Mouse (Mus musculus) intestine, postnatal 0 days (tissue): ENCODE measurements around the gene Numbl. TPM values are rescaled to one million over a fixed set of nuclear protein-coding genes. Genes with fewer than 3 reads are reported as not detected.

Source experiments
- ATAC-seq: fragments of 200-750 bp; cut with Nextera tagmentation; 2 replicates; pipeline ENCODE4 v1.8.0; 2017; ENCODE audit warnings: mild to moderate bottlenecking, moderate TSS enrichment, moderate library complexity
- H3K27ac ChIP-seq: fragments of 300-500 bp; sonication (generic); 2 replicates; pipeline ENCODE4 v1.5.1; 2014; ENCODE audit warnings: mild to moderate bottlenecking, low read depth, low read length, moderate library complexity
- H3K27me3 ChIP-seq: fragments of 300-500 bp; sonication (generic); replicated peaks from 2 replicates; pipeline ENCODE4 v1.6.1; 2014; ENCODE audit warnings: low read length, mixed read lengths; ENCODE audit not compliant: control insufficient read depth, insufficient read depth
- H3K36me3 ChIP-seq: fragments of 300-500 bp; sonication (generic); 2 replicates; pipeline ENCODE4 v1.6.1; 2014; ENCODE audit warnings: mild to moderate bottlenecking, moderate library complexity; ENCODE audit not compliant: control insufficient read depth, insufficient read depth
- H3K4me1 ChIP-seq: fragments of 300-500 bp; sonication (generic); replicated peaks from 2 replicates; pipeline ENCODE4 v1.6.1; 2014; ENCODE audit warnings: antibody characterized with exemption, low read length, mixed read lengths; ENCODE audit not compliant: control insufficient read depth, insufficient read depth
- H3K4me2 ChIP-seq: fragments of 300-500 bp; sonication (generic); replicated peaks from 2 replicates; pipeline ENCODE4 v1.6.1; 2014; ENCODE audit warnings: low read depth, mild to moderate bottlenecking, moderate library complexity
- H3K4me3 ChIP-seq: fragments of 300-500 bp; sonication (generic); 2 replicates; pipeline ENCODE4 v1.5.1; 2014; ENCODE audit warnings: low read depth, low read length
- H3K9ac ChIP-seq: fragments of 300-500 bp; sonication (generic); 2 replicates; pipeline ENCODE4 v1.6.1; 2014; ENCODE audit warnings: mild to moderate bottlenecking, low read depth, low read length
- H3K9me3 ChIP-seq: fragments of 300-500 bp; sonication (generic); 2 replicates; pipeline ENCODE4 v1.6.1; 2016; ENCODE audit warnings: mixed run types; ENCODE audit not compliant: control insufficient read depth
- CTCF ChIP-seq: sonication (generic); IDR thresholded peaks from 2 replicates; pipeline ENCODE4 v1.5.1; 2016; ENCODE audit warnings: low read depth, mild to moderate bottlenecking, control low read depth, antibody characterized with exemption, moderate library complexity
- WGBS: fragments of 180-500 bp; shearing (Covaris S2); extraction: QIAGEN DNeasy Blood & Tissue Kit; methylation state at CpG from one replicate; pipeline ENCODE4 v1.1.7; 2014; 5-methylcytosine and 5-hydroxymethylcytosine counted together
- polyA plus RNA-seq: library from polyadenylated mRNA; unstranded; fragments of >200 nt; fragmentation: Nextera tagmentation; extraction: Ambion mirVana; gene quantifications from 2 replicates; pipeline ENCODE4 v1.2.1, GENCODE M21; 2015

Numbl gene
- polyA plus RNA-seq, 1 experiment from 2014 or later, result 7.5 TPM

DNA sequence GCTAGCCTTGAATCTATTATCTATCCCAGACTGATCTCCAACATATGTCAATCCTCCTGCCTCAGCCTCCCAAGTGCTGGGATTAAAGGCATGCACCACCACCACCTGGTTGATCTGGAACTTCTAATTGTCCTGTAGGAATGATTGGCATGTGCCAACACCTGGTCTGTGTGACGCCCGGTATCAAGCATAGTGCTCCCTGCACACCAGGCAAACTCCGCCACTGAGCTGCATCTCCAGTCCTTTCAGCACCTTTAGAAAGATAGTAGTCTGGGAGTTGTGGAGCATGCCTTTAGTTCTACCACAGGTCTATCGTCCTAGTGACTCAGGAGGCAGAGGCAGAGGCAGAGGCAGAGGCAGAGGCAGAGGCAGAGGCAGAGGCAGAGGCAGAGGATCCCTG, 42.1 kb downstream of the Numbl start:
- no peak overlapping the region for H3K9ac ChIP-seq
- H3K27ac ChIP-seq, result no peak overlapping the region
- no peak overlapping the region for H3K4me2 ChIP-seq
- ATAC-seq, result no peak
- H3K27me3 ChIP-seq, result no peaks in the 10 kb centered on the region
- 77% methylated on average over 4 of the region's 4 CpGs for whole genome bisulfite sequencing
- H3K4me1 ChIP-seq, result no peaks in the 10 kb centered on the region
- H3K36me3 ChIP-seq, result no peaks in the 10 kb centered on the region
- no peak overlapping the region for H3K4me3 ChIP-seq
- no peak for TF ChIP-seq CTCF
- no peaks in the 10 kb centered on the region for H3K9me3 ChIP-seq

DNA sequence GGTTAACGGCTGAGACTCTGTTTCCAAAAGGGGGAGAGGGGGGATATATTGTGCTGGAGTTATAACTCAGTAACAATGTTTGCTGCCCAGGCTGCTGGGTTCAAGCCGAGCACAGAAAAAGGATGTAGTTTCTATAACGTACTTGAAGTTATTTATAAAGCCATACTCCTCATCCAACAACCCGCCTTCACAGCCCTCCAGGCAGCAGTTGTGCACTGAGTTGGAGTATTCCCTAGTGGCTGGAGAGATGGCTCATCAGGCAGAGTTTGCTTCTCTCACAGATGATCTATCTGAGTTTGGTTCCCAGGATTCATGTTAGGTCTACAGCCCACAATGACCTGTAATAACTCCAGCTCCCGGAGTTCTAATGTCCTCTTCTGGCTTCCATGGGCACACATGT, 42.6 kb downstream of the Numbl start:
- Histone ChIP-seq H3K9me3 (no peaks in the 10 kb centered on the region), H3K27ac (no peak overlapping the region), H3K4me1 (no peaks in the 10 kb centered on the region), H3K9ac (no peak overlapping the region), H3K4me2 (no peak overlapping the region), H3K4me3 (no peak overlapping the region), H3K36me3 (no peaks in the 10 kb centered on the region), H3K27me3 (no peaks in the 10 kb centered on the region)
- 52% methylated on average over 5 of the region's 5 CpGs for WGBS
- no peak for ATAC-seq
- TF ChIP-seq CTCF, result no peak

DNA sequence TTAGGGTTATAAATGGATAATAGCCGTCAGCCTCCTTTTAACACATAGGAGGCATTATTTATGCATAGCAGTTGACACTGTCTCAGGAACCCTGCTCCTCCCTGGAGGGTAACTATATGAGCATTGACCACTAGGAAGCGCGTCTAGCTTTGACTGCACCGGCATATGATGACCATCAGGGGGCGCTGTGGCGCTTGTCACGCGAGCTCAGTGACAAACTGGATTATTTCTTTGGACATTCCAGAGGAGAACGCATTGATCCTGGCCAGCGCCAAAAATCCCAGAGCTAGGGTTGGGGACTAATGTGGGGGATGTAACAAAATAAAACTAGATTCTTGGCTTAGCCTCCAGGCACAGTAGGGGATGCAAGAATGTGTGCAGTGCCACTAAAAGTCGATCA, 43.9 kb downstream of the Numbl start:
- H3K27ac ChIP-seq, result no peak overlapping the region
- no peak overlapping the region for H3K4me2 ChIP-seq
- no peak for ATAC-seq
- H3K4me1 ChIP-seq, result no peaks in the 10 kb centered on the region
- H3K36me3 ChIP-seq, result no peaks in the 10 kb centered on the region
- no peaks in the 10 kb centered on the region for H3K27me3 ChIP-seq
- no peak overlapping the region for H3K4me3 ChIP-seq
- peak; percentile 96 for TF ChIP-seq CTCF
- no peak overlapping the region for H3K9ac ChIP-seq
- H3K9me3 ChIP-seq, result no peaks in the 10 kb centered on the region
- 8% methylated on average over 11 of the region's 11 CpGs for WGBS

DNA sequence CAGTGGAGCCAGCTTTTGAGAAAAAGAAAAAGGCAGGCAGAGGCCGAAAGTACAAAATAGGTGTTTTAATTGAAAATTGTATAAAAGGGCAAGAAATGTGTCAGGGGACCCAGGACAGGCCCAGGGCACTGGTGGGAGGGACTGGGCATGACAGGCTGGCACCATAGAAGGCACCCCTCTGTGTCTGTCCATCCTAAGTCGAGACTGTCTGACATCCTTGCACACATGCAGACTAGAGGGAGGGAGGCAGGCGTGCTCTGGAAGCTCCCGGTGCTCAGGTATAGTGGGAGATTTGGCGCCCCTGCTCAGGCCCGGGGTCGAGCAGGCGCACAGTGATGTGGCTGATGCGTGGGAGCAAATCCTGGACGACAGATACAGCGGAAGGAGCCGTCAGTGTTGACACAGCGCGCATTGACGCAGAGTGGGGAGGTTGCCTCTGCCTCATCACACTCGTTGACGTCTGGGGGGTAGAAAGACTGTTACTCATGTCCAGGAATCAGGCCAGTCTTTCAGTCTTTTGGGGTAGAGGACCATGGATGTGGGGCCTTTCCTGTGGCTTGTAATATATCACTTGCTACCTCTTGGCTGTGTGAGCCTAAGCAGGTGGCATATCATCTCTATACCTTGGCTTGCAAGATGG, 47.0 kb downstream of the Numbl start:
- no peak overlapping the region for H3K4me2 ChIP-seq
- H3K4me1 ChIP-seq, result no peaks in the 10 kb centered on the region; the same call in 1 of the 2 replicates
- no peak for TF ChIP-seq CTCF
- H3K36me3 ChIP-seq, result no peaks in the 10 kb centered on the region
- no peak overlapping the region for H3K27ac ChIP-seq
- WGBS, result 90% methylated on average over 17 of the region's 17 CpGs
- no peaks in the 10 kb centered on the region for H3K27me3 ChIP-seq
- no peak overlapping the region for H3K4me3 ChIP-seq
- no peak overlapping the region for H3K9ac ChIP-seq
- ATAC-seq, result no peak
- no peaks in the 10 kb centered on the region for H3K9me3 ChIP-seq

DNA sequence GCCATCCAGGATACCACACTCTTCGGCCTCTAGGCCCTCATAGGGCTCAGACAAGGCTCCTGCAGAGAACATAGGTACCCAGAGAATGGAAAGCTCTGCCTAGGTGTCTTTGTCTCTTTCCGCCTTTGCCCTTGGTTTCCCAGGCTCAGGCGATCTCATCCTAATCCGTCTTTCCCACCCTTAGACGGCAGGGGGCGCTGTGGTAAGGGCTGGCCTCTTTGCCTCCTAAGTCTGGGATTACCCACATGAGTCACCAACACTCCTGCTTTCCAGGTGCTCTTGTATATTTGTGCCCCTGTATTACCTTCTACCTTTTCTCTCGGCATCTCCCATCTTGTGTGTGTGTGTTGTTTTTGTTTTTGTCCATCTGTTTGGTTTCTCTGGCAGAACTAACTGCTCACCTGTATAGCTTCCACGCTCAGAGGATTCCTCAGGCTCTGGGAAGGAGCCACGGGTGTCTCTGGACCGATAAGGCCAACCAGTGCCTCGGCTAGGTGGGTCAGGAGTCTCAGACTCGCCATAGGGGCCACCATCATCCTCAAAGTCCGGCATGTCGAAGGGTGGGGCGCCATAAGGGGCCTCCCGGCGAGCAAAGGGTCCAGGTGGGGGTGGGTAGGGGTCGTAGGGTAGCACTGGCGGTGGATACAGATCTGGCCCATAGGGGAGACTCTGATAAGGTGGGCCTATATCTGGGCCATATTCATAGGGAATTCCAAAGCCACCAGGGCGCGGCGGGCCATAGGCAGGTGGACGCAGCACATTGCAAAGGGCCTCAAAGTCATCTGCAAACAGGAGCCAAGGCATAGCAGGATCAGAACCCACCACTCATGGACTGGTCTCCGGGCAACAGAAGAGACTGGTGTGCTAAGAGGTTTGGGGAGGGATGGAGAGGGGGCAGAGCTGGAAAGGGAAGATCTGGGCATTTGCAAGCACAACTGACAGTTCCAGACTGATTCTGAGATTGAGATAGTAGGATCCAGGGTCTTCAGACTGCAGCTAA, 48.2 kb downstream of the Numbl start:
- WGBS, result 72% methylated on average over 24 of the region's 24 CpGs
- Histone ChIP-seq H3K9me3 (no peaks in the 10 kb centered on the region), H3K27me3 (no peaks in the 10 kb centered on the region), H3K4me1 (no peaks in the 10 kb centered on the region; the same call in 1 of the 2 replicates), H3K27ac (no peak overlapping the region), H3K36me3 (no peaks in the 10 kb centered on the region), H3K4me3 (no peak overlapping the region), H3K4me2 (no peak overlapping the region), H3K9ac (no peak overlapping the region)
- ATAC-seq, result no peak
- TF ChIP-seq CTCF, result peak; percentile 82

DNA sequence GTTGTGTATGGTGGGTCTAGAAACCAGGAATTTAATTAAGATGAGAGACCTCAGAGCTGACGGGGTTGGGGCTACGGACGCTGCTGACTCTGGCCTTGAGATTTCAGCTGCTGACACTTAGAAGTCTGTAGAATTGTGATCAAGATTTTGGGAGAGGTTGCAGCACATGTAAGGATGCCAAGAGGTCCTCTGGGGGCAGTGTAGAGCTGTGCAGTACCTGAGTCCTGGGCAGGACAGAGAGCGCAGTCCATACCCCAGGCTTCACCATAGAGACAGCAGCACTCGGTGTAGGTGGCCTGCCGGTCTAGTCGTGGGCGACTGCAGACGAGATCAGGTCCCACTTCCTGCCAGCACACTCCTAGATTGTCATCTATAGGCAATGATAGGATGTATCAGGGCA, 49.3 kb downstream of the Numbl start:
- Histone ChIP-seq H3K9me3 (no peaks in the 10 kb centered on the region), H3K27ac (no peak overlapping the region), H3K27me3 (no peaks in the 10 kb centered on the region), H3K36me3 (no peaks in the 10 kb centered on the region), H3K4me3 (no peak overlapping the region), H3K9ac (no peak overlapping the region), H3K4me2 (no peak overlapping the region), H3K4me1 (no peaks in the 10 kb centered on the region; the same call in 1 of the 2 replicates)
- peak; percentile 49 for TF ChIP-seq CTCF
- ATAC-seq, result no peak
- 81% methylated on average over 9 of the region's 9 CpGs for WGBS
